Mouse (Mus musculus) mouse trophoblast stem cell (cell line): ENCODE measurements around the gene Wnt11.

Experiments
- in situ Hi-C, 2 experiments: fragments of 300-500 bp; cut with MseI, MboI; formaldehyde crosslinking; loops; 2 replicates in 1 of 2; 3 replicates in 1 of 2; pipeline ENCODE4 v1.15.1; 2025

The Wnt11 gene

DNA sequence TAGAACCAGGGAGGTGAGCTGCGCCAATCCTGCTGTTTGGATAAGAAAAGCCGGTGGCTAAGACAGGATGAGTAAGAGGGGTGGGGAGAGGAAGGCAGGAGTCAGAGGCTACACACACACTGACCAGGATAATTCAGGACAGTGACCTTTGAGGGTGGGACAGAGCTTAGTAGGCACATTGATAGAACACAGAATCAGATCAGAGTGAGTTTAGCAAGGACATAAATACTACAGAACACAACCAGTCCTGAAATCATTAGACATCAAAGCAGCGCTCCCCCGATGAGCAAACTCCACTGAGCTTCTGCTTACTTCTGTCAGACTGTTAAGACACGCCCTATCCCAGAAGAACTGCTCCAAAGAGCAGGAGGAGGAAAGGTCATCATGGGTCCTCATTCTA, 69.0 kb downstream of the Wnt11 start:
- in situ Hi-C loops = no loop called here
